Mouse (Mus musculus): ENCODE measurements around the gene Tmem82. TPM values are rescaled to one million over a fixed set of nuclear protein-coding genes. Genes with fewer than 3 reads are reported as not detected.

The Tmem82 gene
- polyA plus RNA-seq, 1 experiment from 2014 or later = 0.43 TPM

DNA sequence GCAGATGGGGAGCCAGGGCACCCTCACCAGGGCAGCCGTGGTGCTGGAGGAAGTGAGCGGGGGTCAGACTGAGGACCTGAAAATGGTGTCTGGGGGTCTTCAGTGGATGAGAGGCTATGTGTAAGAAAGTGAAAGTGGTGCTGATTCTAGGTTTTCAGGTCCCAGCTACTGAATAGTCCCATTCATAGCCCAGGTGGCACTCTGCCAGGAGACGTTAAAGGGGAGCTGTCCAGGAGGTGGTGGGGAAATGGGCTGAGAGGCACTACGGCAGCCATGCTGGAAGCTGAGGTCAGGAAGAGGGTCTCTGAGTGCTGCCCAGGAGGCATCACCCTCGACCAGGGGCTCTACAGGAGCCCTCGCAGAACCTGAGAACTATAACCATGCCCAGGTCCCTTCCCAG lies 30.8 kb upstream of the Tmem82 start:
- 67% methylated on average over 6 of the region's 6 CpGs for WGBS
- Histone ChIP-seq H3K27me3 (ENCODE audit: control insufficient read depth, insufficient read depth, low read length) (no peaks in the 10 kb centered on the region), H3K36me3 (ENCODE audit: control insufficient read depth, insufficient read depth, low read length) (peaks cover 37% of the 10 kb centered on the region), H3K4me2 (ENCODE audit: low read length) (no peak overlapping the region), H3K4me3 (ENCODE audit: control insufficient read depth in 1 of 2, insufficient read depth in 1 of 2, low read depth in 1 of 2, low read length in 2 of 2) (no peak overlapping the region), H3K27ac (replicated peaks in 1 of 2; ENCODE audit: control insufficient read depth in 1 of 2, insufficient read depth in 1 of 2, low read depth in 2 of 2, low read length in 2 of 2) (no peak overlapping the region), H3K4me1 (ENCODE audit: control insufficient read depth in 2 of 2, insufficient read depth in 2 of 2, low read length in 2 of 2) (peaks cover 0 to 12% of the 10 kb centered on the region in 2 experiments; a peak in 3 of 4 replicates), H3K9ac (ENCODE audit: low read length) (no peak overlapping the region), H3K9me3 (ENCODE audit: control insufficient read depth, low read length) (no peaks in the 10 kb centered on the region)
- no peak for ATAC-seq (ENCODE audit: insufficient number of reproducible peaks, insufficient read depth, low FRiP score, low read depth)

DNA sequence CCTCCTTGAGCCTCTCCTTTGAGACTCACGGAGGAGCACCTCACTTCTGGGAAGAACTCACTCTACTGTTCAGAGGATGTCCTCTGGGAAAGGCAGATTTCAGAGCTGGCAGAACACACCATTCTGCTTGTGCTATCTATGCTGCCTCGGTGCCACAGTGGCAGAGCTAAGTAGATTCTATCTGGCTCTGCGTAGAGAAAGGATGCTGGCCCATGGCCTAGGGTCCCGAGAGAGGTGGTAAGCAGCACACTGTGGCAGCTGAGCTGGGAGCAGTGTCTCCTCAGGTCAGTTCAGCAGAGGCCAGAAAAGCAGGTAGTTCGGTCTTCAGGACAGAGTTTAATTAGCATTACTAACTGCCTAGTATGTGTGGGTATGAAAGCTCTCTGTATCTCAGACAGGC lies 29.8 kb upstream of the Tmem82 start:
- no peaks in the 10 kb centered on the region for H3K9me3 ChIP-seq (ENCODE audit: control insufficient read depth, low read length)
- H3K27ac ChIP-seq (replicated peaks in 1 of 2; ENCODE audit: control insufficient read depth in 1 of 2, insufficient read depth in 1 of 2, low read depth in 2 of 2, low read length in 2 of 2) = no peak overlapping the region
- peaks cover 8 to 22% of the 10 kb centered on the region in 2 experiments for H3K4me1 ChIP-seq (ENCODE audit: control insufficient read depth in 2 of 2, insufficient read depth in 2 of 2, low read length in 2 of 2)
- no peak overlapping the region for H3K4me3 ChIP-seq (ENCODE audit: control insufficient read depth in 1 of 2, insufficient read depth in 1 of 2, low read depth in 1 of 2, low read length in 2 of 2)
- peaks cover 27% of the 10 kb centered on the region for H3K36me3 ChIP-seq (ENCODE audit: control insufficient read depth, insufficient read depth, low read length)
- ATAC-seq (ENCODE audit: insufficient number of reproducible peaks, insufficient read depth, low FRiP score, low read depth) = no peak
- no peak overlapping the region for H3K4me2 ChIP-seq (ENCODE audit: low read length)
- H3K27me3 ChIP-seq (ENCODE audit: control insufficient read depth, insufficient read depth, low read length) = no peaks in the 10 kb centered on the region
- H3K9ac ChIP-seq (ENCODE audit: low read length) = no peak overlapping the region
- 87% methylated on average over 5 of the region's 5 CpGs for WGBS

DNA sequence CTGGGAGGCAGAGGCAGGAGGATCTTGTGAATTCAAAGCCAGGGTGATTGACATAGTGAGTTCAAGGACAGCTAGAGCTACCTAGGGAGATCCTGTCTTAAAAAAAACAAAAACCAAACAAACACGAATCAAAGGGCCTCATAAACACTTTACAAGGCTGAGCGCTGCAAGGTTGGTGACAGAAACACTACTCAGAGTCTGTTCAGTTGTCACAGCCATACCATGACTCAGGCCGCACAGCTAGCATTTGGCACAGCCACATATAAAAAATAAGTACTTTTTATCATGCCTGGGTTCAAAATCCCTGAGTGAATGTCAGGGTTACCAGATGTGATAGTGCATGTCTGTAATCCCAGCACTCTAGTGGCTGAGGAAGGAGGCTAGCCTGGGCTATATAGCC lies 28.8 kb upstream of the Tmem82 start:
- Histone ChIP-seq H3K4me1 (ENCODE audit: control insufficient read depth in 2 of 2, insufficient read depth in 2 of 2, low read length in 2 of 2) (peaks cover 17 to 32% of the 10 kb centered on the region in 2 experiments), H3K9ac (ENCODE audit: low read length) (no peak overlapping the region), H3K4me2 (ENCODE audit: low read length) (no peak overlapping the region), H3K4me3 (ENCODE audit: control insufficient read depth in 1 of 2, insufficient read depth in 1 of 2, low read depth in 1 of 2, low read length in 2 of 2) (no peak overlapping the region), H3K27me3 (ENCODE audit: control insufficient read depth, insufficient read depth, low read length) (no peaks in the 10 kb centered on the region), H3K27ac (replicated peaks in 1 of 2; ENCODE audit: control insufficient read depth in 1 of 2, insufficient read depth in 1 of 2, low read depth in 2 of 2, low read length in 2 of 2) (no peak overlapping the region), H3K36me3 (ENCODE audit: control insufficient read depth, insufficient read depth, low read length) (peaks cover 27% of the 10 kb centered on the region), H3K9me3 (ENCODE audit: control insufficient read depth, low read length) (no peaks in the 10 kb centered on the region)
- ATAC-seq (ENCODE audit: insufficient number of reproducible peaks, insufficient read depth, low FRiP score, low read depth) = no peak
- 88% methylated on average over 3 of the region's 3 CpGs for WGBS

DNA sequence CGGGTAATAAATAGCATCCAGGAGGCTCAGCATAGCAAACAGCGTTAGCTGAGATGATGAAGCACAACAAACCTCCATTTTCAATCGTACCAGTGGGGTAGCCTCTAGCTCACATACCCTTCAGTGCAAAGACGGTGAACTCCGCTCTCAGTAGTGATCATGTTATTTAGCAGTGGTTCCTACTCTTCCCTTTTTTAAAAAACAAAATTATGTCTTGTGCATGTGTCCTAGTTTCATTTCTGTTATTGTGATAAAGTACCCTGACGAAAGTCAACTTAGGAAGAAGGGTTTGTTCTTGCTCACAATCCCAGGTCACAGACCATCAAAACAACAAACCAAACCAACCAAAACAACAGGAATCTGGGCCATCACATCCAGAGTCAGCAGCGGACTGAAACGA lies 27.6 kb upstream of the Tmem82 start:
- Histone ChIP-seq H3K9ac (ENCODE audit: low read length) (no peak overlapping the region), H3K4me3 (ENCODE audit: control insufficient read depth in 1 of 2, insufficient read depth in 1 of 2, low read depth in 1 of 2, low read length in 2 of 2) (no peak overlapping the region), H3K4me2 (ENCODE audit: low read length) (no peak overlapping the region), H3K27ac (replicated peaks in 1 of 2; ENCODE audit: control insufficient read depth in 1 of 2, insufficient read depth in 1 of 2, low read depth in 2 of 2, low read length in 2 of 2) (no peak overlapping the region), H3K4me1 (ENCODE audit: control insufficient read depth in 2 of 2, insufficient read depth in 2 of 2, low read length in 2 of 2) (peaks cover 17 to 33% of the 10 kb centered on the region in 2 experiments), H3K27me3 (ENCODE audit: control insufficient read depth, insufficient read depth, low read length) (no peaks in the 10 kb centered on the region), H3K36me3 (ENCODE audit: control insufficient read depth, insufficient read depth, low read length) (peaks cover 29% of the 10 kb centered on the region), H3K9me3 (ENCODE audit: control insufficient read depth, low read length) (no peaks in the 10 kb centered on the region)
- ATAC-seq (ENCODE audit: insufficient number of reproducible peaks, insufficient read depth, low FRiP score, low read depth) = no peak
- 93% methylated on average over 8 of the region's 8 CpGs for WGBS

DNA sequence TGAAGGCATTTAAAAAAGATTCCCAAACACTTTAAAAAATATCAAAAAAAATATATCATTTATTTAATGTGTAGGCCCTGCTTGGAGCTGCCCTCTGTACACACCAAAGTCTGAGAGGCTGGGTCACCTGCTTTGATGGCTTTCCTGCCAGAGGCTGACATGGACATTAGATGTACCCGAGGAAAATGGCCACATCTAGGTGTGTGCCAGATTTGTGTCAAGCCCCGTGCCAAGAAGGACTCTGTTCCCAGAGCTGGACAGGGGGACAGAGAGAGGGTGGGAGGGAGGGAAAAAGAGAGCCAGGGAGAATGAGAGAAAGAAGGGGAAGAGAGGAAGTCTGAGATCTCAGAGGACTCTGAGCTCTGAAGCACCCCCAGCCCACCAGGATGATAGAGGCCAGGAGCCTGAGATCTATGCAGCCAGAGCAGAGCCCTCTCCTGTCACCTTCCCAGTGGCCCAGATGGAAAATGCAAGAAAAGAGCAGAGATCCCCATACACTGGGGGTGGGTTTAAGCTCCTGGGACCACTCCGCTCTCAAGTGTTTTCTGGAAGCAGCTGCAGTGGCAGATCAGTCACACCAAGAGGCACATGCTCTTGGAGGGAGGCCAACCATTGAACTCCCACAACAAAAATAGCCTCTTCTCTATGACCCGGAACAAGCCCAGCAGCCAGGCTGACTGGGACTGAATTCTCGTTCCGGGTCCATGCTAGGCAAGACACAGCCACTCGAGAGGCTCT lies 24.9 kb upstream of the Tmem82 start:
- Histone ChIP-seq H3K27ac (replicated peaks in 1 of 2; ENCODE audit: control insufficient read depth in 1 of 2, insufficient read depth in 1 of 2, low read depth in 2 of 2, low read length in 2 of 2) (peak overlapping the region; percentile 96 to 98), H3K4me1 (ENCODE audit: control insufficient read depth in 2 of 2, insufficient read depth in 2 of 2, low read length in 2 of 2) (peaks cover 17 to 28% of the 10 kb centered on the region in 2 experiments), H3K9ac (ENCODE audit: low read length) (peak overlapping the region; percentile 26), H3K9me3 (ENCODE audit: control insufficient read depth, low read length) (no peaks in the 10 kb centered on the region), H3K4me3 (ENCODE audit: control insufficient read depth in 1 of 2, insufficient read depth in 1 of 2, low read depth in 1 of 2, low read length in 2 of 2) (no peak overlapping the region), H3K36me3 (ENCODE audit: control insufficient read depth, insufficient read depth, low read length) (peaks cover 47% of the 10 kb centered on the region), H3K27me3 (ENCODE audit: control insufficient read depth, insufficient read depth, low read length) (no peaks in the 10 kb centered on the region), H3K4me2 (ENCODE audit: low read length) (peak overlapping the region; percentile 53)
- peak; percentile 78 for ATAC-seq (ENCODE audit: insufficient number of reproducible peaks, insufficient read depth, low FRiP score, low read depth)
- 11% methylated on average over 7 of the region's 7 CpGs for WGBS

DNA sequence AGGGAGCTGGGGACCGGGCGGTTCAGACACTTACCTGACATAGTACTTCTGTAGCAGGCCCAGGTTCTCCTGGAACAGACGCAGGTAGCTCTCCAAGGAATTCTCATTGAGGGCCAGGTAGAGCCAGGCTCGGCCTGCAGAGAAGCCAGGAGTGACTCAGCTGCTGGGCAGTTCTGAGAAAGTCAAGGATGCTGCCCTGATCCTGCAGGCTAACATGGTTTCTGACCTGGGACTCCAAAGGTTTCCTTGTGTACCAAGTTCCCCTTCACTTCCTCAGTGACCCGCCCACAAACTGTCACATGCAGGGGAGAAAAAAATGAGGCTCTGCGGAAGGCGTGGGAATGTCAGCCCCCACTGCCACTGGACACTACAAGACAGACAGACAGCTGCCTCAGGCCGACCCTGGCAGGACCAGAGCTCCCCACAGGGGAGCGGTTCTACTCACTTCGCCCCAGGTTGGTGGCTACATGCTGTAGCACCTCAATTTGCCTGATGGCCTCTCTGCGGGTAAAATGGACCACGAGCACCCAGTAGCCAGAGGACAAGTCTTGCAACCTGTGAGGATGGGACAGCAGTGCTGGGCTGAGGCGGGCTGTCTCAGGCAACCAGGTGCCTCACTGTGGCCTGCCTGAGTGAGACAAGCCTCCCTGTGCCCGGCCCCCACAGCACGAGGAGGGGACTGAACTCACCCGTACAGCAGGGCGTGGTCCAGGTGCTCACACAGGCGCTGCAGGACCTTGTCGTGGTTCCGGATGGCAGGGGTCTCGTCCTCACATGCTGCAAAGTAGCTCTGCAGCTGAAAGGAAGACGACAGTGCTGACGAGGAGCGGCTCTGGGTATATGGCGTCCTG lies 23.8 kb upstream of the Tmem82 start:
- Histone ChIP-seq H3K4me2 (ENCODE audit: low read length) (0 out of 2 replicates have a peak overlapping the region, but pooled peaks have one; percentile 53), H3K36me3 (ENCODE audit: control insufficient read depth, insufficient read depth, low read length) (peaks cover 54% of the 10 kb centered on the region), H3K4me3 (ENCODE audit: control insufficient read depth in 1 of 2, insufficient read depth in 1 of 2, low read depth in 1 of 2, low read length in 2 of 2) (no peak overlapping the region), H3K9me3 (ENCODE audit: control insufficient read depth, low read length) (no peaks in the 10 kb centered on the region), H3K27ac (replicated peaks in 1 of 2; ENCODE audit: control insufficient read depth in 1 of 2, insufficient read depth in 1 of 2, low read depth in 2 of 2, low read length in 2 of 2) (peak overlapping the region; percentile 96 to 98), H3K9ac (ENCODE audit: low read length) (peak overlapping the region; percentile 50; the same call in 1 of the 2 replicates), H3K4me1 (ENCODE audit: control insufficient read depth in 2 of 2, insufficient read depth in 2 of 2, low read length in 2 of 2) (peaks cover 17 to 28% of the 10 kb centered on the region in 2 experiments), H3K27me3 (ENCODE audit: control insufficient read depth, insufficient read depth, low read length) (no peaks in the 10 kb centered on the region)
- no peak for ATAC-seq (ENCODE audit: insufficient number of reproducible peaks, insufficient read depth, low FRiP score, low read depth)
- WGBS = 87% methylated on average over 25 of the region's 25 CpGs

DNA sequence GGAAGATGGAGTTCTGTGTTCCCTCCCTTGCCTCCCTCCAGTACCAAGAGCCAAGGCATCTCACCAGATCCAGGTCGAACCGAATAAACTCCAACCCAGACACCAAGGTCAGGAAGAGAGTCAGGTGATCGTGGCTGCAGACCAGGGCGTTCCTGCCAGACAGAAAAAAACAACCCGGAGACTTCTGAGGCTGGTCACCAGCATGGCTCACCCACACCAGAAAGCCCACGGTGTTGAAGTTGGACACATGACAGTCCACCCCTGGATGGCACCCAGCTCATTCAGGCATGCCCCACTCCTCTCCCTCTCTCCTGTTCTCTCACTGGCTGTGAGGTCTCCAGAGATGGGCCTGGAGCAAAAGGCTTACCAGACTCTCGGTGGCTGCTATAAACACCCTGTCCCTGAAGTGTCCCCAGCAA lies 22.9 kb upstream of the Tmem82 start:
- Histone ChIP-seq H3K4me1 (ENCODE audit: control insufficient read depth in 2 of 2, insufficient read depth in 2 of 2, low read length in 2 of 2) (peaks cover 17 to 28% of the 10 kb centered on the region in 2 experiments), H3K9me3 (ENCODE audit: control insufficient read depth, low read length) (no peaks in the 10 kb centered on the region), H3K4me2 (ENCODE audit: low read length) (no peak overlapping the region), H3K9ac (ENCODE audit: low read length) (0 out of 2 replicates have a peak overlapping the region, but pooled peaks have one; percentile 25), H3K36me3 (ENCODE audit: control insufficient read depth, insufficient read depth, low read length) (peaks cover 62% of the 10 kb centered on the region), H3K4me3 (ENCODE audit: control insufficient read depth in 1 of 2, insufficient read depth in 1 of 2, low read depth in 1 of 2, low read length in 2 of 2) (no peak overlapping the region), H3K27ac (replicated peaks in 1 of 2; ENCODE audit: control insufficient read depth in 1 of 2, insufficient read depth in 1 of 2, low read depth in 2 of 2, low read length in 2 of 2) (peak overlapping the region in 1 of 2 experiments; percentile 98; a peak in 1 of 4 replicates), H3K27me3 (ENCODE audit: control insufficient read depth, insufficient read depth, low read length) (no peaks in the 10 kb centered on the region)
- WGBS = 76% methylated on average over 7 of the region's 7 CpGs
- no peak for ATAC-seq (ENCODE audit: insufficient number of reproducible peaks, insufficient read depth, low FRiP score, low read depth)
